Mouse (Mus musculus) ES-E14 (cell line): ENCODE measurements around the gene Tmem106c. TPM values are rescaled to one million over a fixed set of nuclear protein-coding genes. Genes with fewer than 3 reads are reported as not detected.

Experiments used
- DNase-seq: peaks from one replicate; pipeline ENCODE4 v3.0.0-alpha.2; 2013; ENCODE audit warnings: low read depth, low spot score
- H3K27ac ChIP-seq: 2 replicates; pipeline ENCODE4 v1.5.1; 2012; ENCODE audit warnings: low read depth, mild to moderate bottlenecking, low read length, moderate library complexity, mixed read lengths; ENCODE audit not compliant: poor library complexity, insufficient read depth, severe bottlenecking
- H3K36me3 ChIP-seq: 2 replicates; pipeline ENCODE4 v1.6.1; 2012; ENCODE audit warnings: mild to moderate bottlenecking, low read length, moderate library complexity, mixed read lengths; ENCODE audit not compliant: control insufficient read depth, poor library complexity, insufficient read depth, severe bottlenecking
- H3K4me1 ChIP-seq, 2 experiments: fragments of 150-350 bp in 1 of 2; sonication (generic) in 1 of 2; 2 replicates each; pipeline ENCODE4 v1.6.1; 2012; ENCODE audit warnings: low read length in 2 of 2, mild to moderate bottlenecking in 1 of 2, mixed read lengths in 1 of 2; ENCODE audit not compliant: control insufficient read depth in 2 of 2, insufficient read depth in 2 of 2, poor library complexity in 1 of 2
- H3K4me3 ChIP-seq, 2 experiments: fragments of 150-350 bp in 1 of 2; sonication (generic) in 1 of 2; 2 replicates each; pipeline ENCODE4 v1.5.1; 2012; ENCODE audit warnings: low read length in 2 of 2, low read depth in 1 of 2, mild to moderate bottlenecking in 1 of 2, mixed read lengths in 1 of 2; ENCODE audit not compliant: insufficient read depth in 1 of 2, poor library complexity in 1 of 2, severe bottlenecking in 1 of 2
- H3K9ac ChIP-seq: 2 replicates; pipeline ENCODE4 v1.6.1; 2012; ENCODE audit warnings: low read depth, mild to moderate bottlenecking, low read length, mixed read lengths; ENCODE audit not compliant: poor library complexity, insufficient read depth, severe bottlenecking
- H3K9me3 ChIP-seq: fragments of 150-350 bp; sonication (generic); 2 replicates; pipeline ENCODE4 v1.6.1; 2012; ENCODE audit warnings: low read depth, mild to moderate bottlenecking, low read length; ENCODE audit not compliant: control insufficient read depth, insufficient read depth
- CHD2 ChIP-seq: IDR thresholded peaks from 2 replicates; pipeline ENCODE4 v1.6.1; 2014; ENCODE audit warnings: mild to moderate bottlenecking, low read depth, low read length, inconsistent platforms
- HCFC1 ChIP-seq: IDR thresholded peaks from 2 replicates; pipeline ENCODE4 v1.6.1; 2012; ENCODE audit warnings: low read length, inconsistent platforms, borderline replicate concordance; ENCODE audit not compliant: insufficient read depth
- MAFK ChIP-seq: IDR thresholded peaks from 2 replicates; pipeline ENCODE4 v1.6.1; 2014; ENCODE audit warnings: mild to moderate bottlenecking, low read depth, low read length, inconsistent platforms; ENCODE audit not compliant: insufficient read depth
- ZC3H11A ChIP-seq: IDR thresholded peaks from 2 replicates; pipeline ENCODE4 v1.6.1; 2012; ENCODE audit warnings: low read depth, mild to moderate bottlenecking, inconsistent platforms, low read length, borderline replicate concordance
- ZNF384 ChIP-seq: IDR thresholded peaks from 2 replicates; pipeline ENCODE4 v1.6.1; 2012; ENCODE audit warnings: low read depth, low read length, inconsistent platforms
- in situ Hi-C, 2 experiments: fragments of 600-800 bp; cut with MboI; formaldehyde crosslinking; loops; one replicate each; pipeline ENCODE4 v1.15.1; 2025; ENCODE audit warnings: low sequenced_read_pairs in 2 of 2, inconsistent platforms in 1 of 2; ENCODE audit not compliant: unreplicated experiment in 2 of 2
- total RNA-seq: library from RNA; depleted of rRNA; stranded (reverse); fragments of 300-350 nt; gene quantifications from 2 replicates; pipeline ENCODE4 v1.2.3, GENCODE M21; 2012

Gene Tmem106c
- total RNA-seq, 1 experiment, result 20.2 TPM

- DNase-seq, result no peak
- TF ChIP-seq CHD2, result no peak
- no peak for TF ChIP-seq MAFK
- TF ChIP-seq ZNF384, result no peak
- no peak for TF ChIP-seq HCFC1
- no peak for TF ChIP-seq ZC3H11A
- H3K9me3 ChIP-seq, result no peaks in the 10 kb centered on the region
- no peaks in the 10 kb centered on the region for H3K36me3 ChIP-seq
- peak overlapping the region; percentile 88 for H3K9ac ChIP-seq
- no peak overlapping the region for H3K27ac ChIP-seq
- H3K4me1 ChIP-seq, result peaks cover 0 to 3% of the 10 kb centered on the region in 2 experiments; a peak in 1 of 4 replicates
- in situ Hi-C loops, result no loop called here
- peak overlapping the region; percentile 69 to 77 for H3K4me3 ChIP-seq
Observed at GRCm38 (mm10) chr15:97964836-97965187, 812 bp downstream of the Tmem106c start.

- H3K27ac ChIP-seq, result no peak overlapping the region
- peaks cover 0 to 4% of the 10 kb centered on the region in 2 experiments; a peak in 2 of 4 replicates for H3K4me1 ChIP-seq
- H3K9me3 ChIP-seq, result no peaks in the 10 kb centered on the region
- no peak overlapping the region; a peak in 1 of 4 replicates for H3K4me3 ChIP-seq
- no peak overlapping the region for H3K9ac ChIP-seq
- no peaks in the 10 kb centered on the region for H3K36me3 ChIP-seq
- TF ChIP-seq ZC3H11A (no peak), CHD2 (no peak), ZNF384 (no peak), HCFC1 (no peak), MAFK (no peak)
- DNase-seq, result no peak
- in situ Hi-C loops, result no loop called here
Observed at GRCm38 (mm10) chr15:97965311-97966045, 1.5 kb downstream of the Tmem106c start.

GRCm38 (mm10) chr15:97970299-97970698, 6.3 kb downstream of the Tmem106c start:
- H3K27ac ChIP-seq, result no peak overlapping the region
- in situ Hi-C loops, result no loop called here
- TF ChIP-seq ZNF384, result no peak
- TF ChIP-seq HCFC1, result no peak
- TF ChIP-seq CHD2, result no peak
- no peak for TF ChIP-seq MAFK
- no peak for TF ChIP-seq ZC3H11A
- H3K9me3 ChIP-seq, result no peaks in the 10 kb centered on the region
- no peaks in the 10 kb centered on the region for H3K36me3 ChIP-seq
- peaks cover 0 to 28% of the 10 kb centered on the region in 2 experiments; a peak in 3 of 4 replicates for H3K4me1 ChIP-seq
- no peak for DNase-seq
- no peak overlapping the region for H3K9ac ChIP-seq
- no peak overlapping the region for H3K4me3 ChIP-seq

- Histone ChIP-seq H3K9ac (no peak overlapping the region), H3K36me3 (peaks cover 3% of the 10 kb centered on the region; the same call in 1 of the 2 replicates), H3K27ac (no peak overlapping the region), H3K4me3 (no peak overlapping the region), H3K9me3 (no peaks in the 10 kb centered on the region), H3K4me1 (peaks cover 0 to 28% of the 10 kb centered on the region in 2 experiments)
- TF ChIP-seq ZC3H11A (no peak), HCFC1 (no peak), MAFK (no peak), CHD2 (no peak), ZNF384 (no peak)
- in situ Hi-C loops, result no loop called here
- DNase-seq, result no peak
Observed at GRCm38 (mm10) chr15:97972580-97972979, 8.6 kb downstream of the Tmem106c start.
